Mouse (Mus musculus) CH12.LX (cell line): ENCODE results near the gene Spred2. TPM values are rescaled to one million over a fixed set of nuclear protein-coding genes. Genes with fewer than 3 reads are reported as not detected.

Experiments
- DNase-seq: peaks from one replicate; pipeline ENCODE4 v3.0.0-alpha.2; 2013; ENCODE audit errors: extremely low read depth
- H3K27ac ChIP-seq: 2 replicates; pipeline ENCODE4 v1.5.1; 2012; ENCODE audit warnings: low read depth, mild to moderate bottlenecking, control low read depth, moderate library complexity; ENCODE audit not compliant: insufficient read depth
- H3K27me3 ChIP-seq: replicated peaks from 2 replicates; pipeline ENCODE3; 2012; ENCODE audit warnings: inconsistent platforms
- H3K36me3 ChIP-seq, 2 experiments: replicated peaks in 1 of 2; 2 replicates each; pipeline versions ENCODE3 to v1.6.1; 2012; ENCODE audit warnings: inconsistent platforms in 1 of 2, low read length in 1 of 2, mild to moderate bottlenecking in 1 of 2, mixed read lengths in 1 of 2, moderate library complexity in 1 of 2; ENCODE audit not compliant: control insufficient read depth in 1 of 2, insufficient read depth in 1 of 2
- H3K4me1 ChIP-seq, 2 experiments: 2 replicates each; pipeline ENCODE4 v1.6.1; 2012; ENCODE audit warnings: inconsistent platforms in 1 of 2, moderate library complexity in 1 of 2; ENCODE audit not compliant: insufficient read depth in 2 of 2, control insufficient read depth in 1 of 2
- H3K4me2 ChIP-seq: 2 replicates; pipeline ENCODE4 v1.6.1; 2012; ENCODE audit warnings: low read depth, mild to moderate bottlenecking, control low read depth; ENCODE audit not compliant: poor library complexity, insufficient read depth, severe bottlenecking
- H3K4me3 ChIP-seq, 3 experiments: fragments of 150-350 bp in 1 of 3; sonication (generic) in 1 of 3; replicated peaks in 1 of 3; 2 replicates each; pipeline versions ENCODE3 to v1.5.1; 2011 to 2012; ENCODE audit warnings: low read depth in 2 of 3, low read length in 2 of 3, mild to moderate bottlenecking in 2 of 3, moderate library complexity in 2 of 3, control low read depth in 1 of 3, improper control_type of control experiment in 1 of 3, inconsistent platforms in 1 of 3, mixed read lengths in 1 of 3; ENCODE audit not compliant: poor library complexity in 1 of 3
- H3K79me2 ChIP-seq: replicated peaks from 2 replicates; pipeline ENCODE4 v1.6.1; 2012; ENCODE audit warnings: mild to moderate bottlenecking, moderate library complexity; ENCODE audit not compliant: control insufficient read depth, poor library complexity, insufficient read depth, severe bottlenecking; ENCODE audit errors: extremely low read depth
- H3K9ac ChIP-seq: 2 replicates; pipeline ENCODE4 v1.6.1; 2012; ENCODE audit warnings: low read depth, mild to moderate bottlenecking, control low read depth, moderate library complexity; ENCODE audit not compliant: insufficient read depth
- H3K9me3 ChIP-seq: replicated peaks from 2 replicates; pipeline ENCODE3; 2012; ENCODE audit warnings: low read length, inconsistent platforms, mixed read lengths
- BHLHE40 ChIP-seq: IDR thresholded peaks from 2 replicates; pipeline ENCODE4 v1.6.1; 2011; ENCODE audit warnings: mild to moderate bottlenecking, low read depth, low read length, improper control_type of control experiment
- CHD1 ChIP-seq: IDR thresholded peaks from 2 replicates; pipeline ENCODE4 v1.6.1; 2012; ENCODE audit warnings: low read depth, low read length, improper control_type of control experiment, inconsistent platforms
- CHD2 ChIP-seq: IDR thresholded peaks from 2 replicates; pipeline ENCODE4 v1.6.1; 2011; ENCODE audit warnings: low read length, improper control_type of control experiment
- CTCF ChIP-seq, 2 experiments: IDR thresholded peaks in 1 of 2; conservative IDR thresholded peaks in 1 of 2; 2 replicates each; pipeline ENCODE4 v1.5.1; 2011 to 2012; ENCODE audit warnings: low read depth in 2 of 2, low read length in 2 of 2, improper control_type of control experiment in 1 of 2, inconsistent platforms in 1 of 2, mild to moderate bottlenecking in 1 of 2, moderate library complexity in 1 of 2
- E2F4 ChIP-seq: IDR thresholded peaks from 2 replicates; pipeline ENCODE4 v1.6.1; 2011; ENCODE audit warnings: low read depth, low read length, improper control_type of control experiment; ENCODE audit not compliant: insufficient replicate concordance
- ELF1 ChIP-seq: IDR thresholded peaks from 2 replicates; pipeline ENCODE4 v1.6.1; 2014; ENCODE audit warnings: low read depth, mild to moderate bottlenecking, inconsistent platforms, low read length, improper control_type of control experiment
- EP300 ChIP-seq: IDR thresholded peaks from 2 replicates; pipeline ENCODE4 v1.6.1; 2011; ENCODE audit warnings: low read length, improper control_type of control experiment
- ETS1 ChIP-seq: conservative IDR thresholded peaks from 2 replicates; pipeline ENCODE4 v1.6.1; 2012; ENCODE audit warnings: low read depth, mild to moderate bottlenecking, inconsistent platforms, low read length, improper control_type of control experiment, moderate library complexity
- GABPA ChIP-seq: IDR thresholded peaks from 2 replicates; pipeline ENCODE4 v1.6.1; 2012; ENCODE audit warnings: low read depth, low read length, improper control_type of control experiment, inconsistent platforms; ENCODE audit not compliant: insufficient replicate concordance
- HCFC1 ChIP-seq: IDR thresholded peaks from 2 replicates; pipeline ENCODE4 v1.6.1; 2012; ENCODE audit warnings: low read depth, mild to moderate bottlenecking, inconsistent platforms, low read length, improper control_type of control experiment
- IRF4 ChIP-seq: IDR thresholded peaks from 2 replicates; pipeline ENCODE4 v1.6.1; 2014; ENCODE audit warnings: low read depth, mild to moderate bottlenecking, inconsistent platforms, low read length, improper control_type of control experiment
- JUN ChIP-seq: IDR thresholded peaks from 2 replicates; pipeline ENCODE4 v1.6.1; 2011; ENCODE audit warnings: low read depth, mild to moderate bottlenecking, low read length, improper control_type of control experiment, moderate library complexity; ENCODE audit not compliant: insufficient read depth
- JUND ChIP-seq: conservative IDR thresholded peaks from 2 replicates; pipeline ENCODE4 v1.6.1; 2011; ENCODE audit warnings: low read depth, low read length, improper control_type of control experiment
- KAT2A ChIP-seq: IDR thresholded peaks from 2 replicates; pipeline ENCODE4 v1.6.1; 2012; ENCODE audit warnings: low read length, improper control_type of control experiment, inconsistent platforms; ENCODE audit not compliant: insufficient replicate concordance
- MAFK ChIP-seq: IDR thresholded peaks from 2 replicates; pipeline ENCODE4 v1.6.1; 2011; ENCODE audit warnings: low read length, improper control_type of control experiment; ENCODE audit not compliant: insufficient replicate concordance
- MAX ChIP-seq: IDR thresholded peaks from 2 replicates; pipeline ENCODE4 v1.6.1; 2011; ENCODE audit warnings: low read length, improper control_type of control experiment
- MAZ ChIP-seq: IDR thresholded peaks from 2 replicates; pipeline ENCODE4 v1.6.1; 2012; ENCODE audit warnings: low read depth, mild to moderate bottlenecking, inconsistent platforms, low read length, improper control_type of control experiment, moderate library complexity
- MEF2A ChIP-seq: IDR thresholded peaks from 2 replicates; pipeline ENCODE4 v1.6.1; 2014; ENCODE audit warnings: low read depth, mild to moderate bottlenecking, inconsistent platforms, low read length, improper control_type of control experiment, borderline replicate concordance
- MXI1 ChIP-seq: IDR thresholded peaks from 2 replicates; pipeline ENCODE4 v1.6.1; 2011; ENCODE audit warnings: mild to moderate bottlenecking, low read depth, low read length, improper control_type of control experiment
- MYC ChIP-seq: IDR thresholded peaks from 2 replicates; pipeline ENCODE4 v1.6.1; 2011; ENCODE audit warnings: low read depth, mild to moderate bottlenecking, improper control_type of control experiment, low read length
- NELFE ChIP-seq: IDR thresholded peaks from 2 replicates; pipeline ENCODE4 v1.6.1; 2011; ENCODE audit warnings: low read depth, low read length, improper control_type of control experiment
- NRF1 ChIP-seq: IDR thresholded peaks from 2 replicates; pipeline ENCODE4 v1.6.1; 2014; ENCODE audit warnings: low read depth, mild to moderate bottlenecking, inconsistent platforms, low read length, improper control_type of control experiment, moderate library complexity
- PAX5 ChIP-seq: IDR thresholded peaks from 2 replicates; pipeline ENCODE4 v1.6.1; 2012; ENCODE audit warnings: low read length, inconsistent platforms, mixed read lengths
- POLR2A ChIP-seq: IDR thresholded peaks from 2 replicates; pipeline ENCODE4 v1.6.1; 2011; ENCODE audit warnings: low read depth, mild to moderate bottlenecking, improper control_type of control experiment, low read length
- POLR2AphosphoS2 ChIP-seq: IDR thresholded peaks from 2 replicates; pipeline ENCODE4 v1.6.1; 2011; ENCODE audit warnings: low read depth, low read length, improper control_type of control experiment
- RAD21 ChIP-seq: IDR thresholded peaks from 2 replicates; pipeline ENCODE4 v1.6.1; 2011; ENCODE audit warnings: low read depth, mild to moderate bottlenecking, low read length, improper control_type of control experiment, moderate library complexity
- RCOR1 ChIP-seq: conservative IDR thresholded peaks from 2 replicates; pipeline ENCODE4 v1.6.1; 2012; ENCODE audit warnings: low read depth, mild to moderate bottlenecking, inconsistent platforms, low read length, improper control_type of control experiment
- SIN3A ChIP-seq: IDR thresholded peaks from 2 replicates; pipeline ENCODE4 v1.6.1; 2012; ENCODE audit warnings: low read length, improper control_type of control experiment, inconsistent platforms
- SMC3 ChIP-seq: IDR thresholded peaks from 2 replicates; pipeline ENCODE4 v1.6.1; 2011; ENCODE audit warnings: low read depth, low read length, improper control_type of control experiment
- TBP ChIP-seq: conservative IDR thresholded peaks from 2 replicates; pipeline ENCODE4 v1.6.1; 2011; ENCODE audit warnings: low read depth, low read length, improper control_type of control experiment
- TCF12 ChIP-seq: IDR thresholded peaks from 2 replicates; pipeline ENCODE4 v1.6.1; 2014; ENCODE audit warnings: low read depth, mild to moderate bottlenecking, inconsistent platforms, low read length, improper control_type of control experiment
- UBTF ChIP-seq: IDR thresholded peaks from 2 replicates; pipeline ENCODE4 v1.6.1; 2012; ENCODE audit warnings: low read depth, mild to moderate bottlenecking, inconsistent platforms, low read length, improper control_type of control experiment, moderate library complexity
- USF1 ChIP-seq: IDR thresholded peaks from 2 replicates; pipeline ENCODE4 v1.6.1; 2014; ENCODE audit warnings: low read depth, mild to moderate bottlenecking, inconsistent platforms, low read length, improper control_type of control experiment
- USF2 ChIP-seq: conservative IDR thresholded peaks from 2 replicates; pipeline ENCODE4 v1.6.1; 2011; ENCODE audit warnings: low read depth, low read length, improper control_type of control experiment
- ZC3H11A ChIP-seq: IDR thresholded peaks from 2 replicates; pipeline ENCODE4 v1.6.1; 2012; ENCODE audit warnings: low read depth, mild to moderate bottlenecking, inconsistent platforms, low read length, improper control_type of control experiment
- ZKSCAN1 ChIP-seq: IDR thresholded peaks from 2 replicates; pipeline ENCODE4 v1.6.1; 2012; ENCODE audit warnings: low read depth, inconsistent platforms, low read length, improper control_type of control experiment, borderline replicate concordance
- ZMIZ1 ChIP-seq: IDR thresholded peaks from 2 replicates; pipeline ENCODE4 v1.6.1; 2012; ENCODE audit warnings: low read depth, mild to moderate bottlenecking, inconsistent platforms, low read length, improper control_type of control experiment
- ZNF384 ChIP-seq: IDR thresholded peaks from 2 replicates; pipeline ENCODE4 v1.6.1; 2012; ENCODE audit warnings: low read depth, low read length, improper control_type of control experiment, inconsistent platforms
- dilution Hi-C: fragments of 300-500 bp; cut with MboI; formaldehyde crosslinking; loops from 2 replicates; pipeline ENCODE4 v1.14.3; 2020; ENCODE audit warnings: low sequenced_read_pairs; ENCODE audit not compliant: extremely low pct_unique_long_range_greater_than_20kb, extremely low pct_ligation_motif_present
- in situ Hi-C: fragments of 300-500 bp; cut with MboI; formaldehyde crosslinking; loops from 3 replicates; pipeline ENCODE4 v1.14.3; 2019; ENCODE audit warnings: low sequenced_read_pairs, low pct_ligation_motif_present, low pct_unique_long_range_greater_than_20kb, mixed read lengths
- polyA plus RNA-seq: library from polyadenylated mRNA; unstranded; fragments of >175 nt; gene quantifications from 2 replicates; pipeline ENCODE4 v1.2.1, GENCODE M21; 2012; ENCODE audit warnings: low read depth; ENCODE audit not compliant: insufficient read length
- total RNA-seq, 2 experiments: library from RNA; depleted of rRNA; stranded (reverse); fragments of 300-350 nt in 1 of 2; fragments of >200 nt in 1 of 2; gene quantifications; 2 replicates each; pipeline ENCODE4 v1.2.3; 2012 to 2014

The Spred2 gene
- total and polyA plus RNA-seq, 3 experiments = 1.4 to 15.8 (median 4.2) TPM

GRCm38 (mm10) chr11:20035343-20035928 lies 111.3 kb downstream of the Spred2 start:
- Histone ChIP-seq H3K27me3 (no peaks in the 10 kb centered on the region), H3K79me2 (no peaks in the 10 kb centered on the region), H3K27ac (peak overlapping the region; percentile 88), H3K4me3 (peak overlapping the region; percentile 16 to 40 (median 35)), H3K4me1 (peaks cover 29 to 57% of the 10 kb centered on the region in 2 experiments), H3K9ac (peak overlapping the region; percentile 20), H3K4me2 (peak overlapping the region; percentile 33), H3K36me3 (no peaks in the 10 kb centered on the region), H3K9me3 (peaks cover 4% of the 10 kb centered on the region)
- DNase-seq = peak; percentile 85
- no peak for TF ChIP-seq RCOR1
- TF ChIP-seq ELF1 = peak; percentile 28; the same call in 1 of the 2 replicates
- TF ChIP-seq CHD2 = peak; percentile 78
- peak; percentile 53 for TF ChIP-seq EP300
- no peak for TF ChIP-seq RAD21
- TF ChIP-seq ZNF384 = no peak
- TF ChIP-seq USF2 = peak; percentile 94
- TF ChIP-seq NELFE = peak; percentile 51; the same call in 1 of the 2 replicates
- TF ChIP-seq TBP = no peak
- TF ChIP-seq MEF2A = peak; percentile 11; the same call in 1 of the 2 replicates
- peak; percentile 95 for TF ChIP-seq USF1
- no peak for TF ChIP-seq SIN3A
- TF ChIP-seq PAX5 = no peak
- 0 out of 2 replicates have a peak, but pooled peaks have one; percentile 13 for TF ChIP-seq MYC
- no peak for TF ChIP-seq SMC3
- TF ChIP-seq MAZ = peak; percentile 60; the same call in 1 of the 2 replicates
- TF ChIP-seq CHD1 = no peak
- TF ChIP-seq E2F4 = no peak
- no peak for TF ChIP-seq GABPA
- TF ChIP-seq CTCF (conservative IDR thresholded peaks at IDR 0.05 in 1 of 2, IDR thresholded peaks at IDR 0.05 in 1 of 2; ENCODE audit: low read depth in 2 of 2, low read length in 2 of 2) = no peak
- TF ChIP-seq ETS1 = peak; percentile 63; the same call in 1 of the 2 replicates
- TF ChIP-seq POLR2AphosphoS2 = no peak
- TF ChIP-seq MAFK = no peak
- TF ChIP-seq JUN = peak; percentile 75
- TF ChIP-seq BHLHE40 = peak; percentile 95
- TF ChIP-seq POLR2A = no peak
- TF ChIP-seq TCF12 = peak; percentile 33; the same call in 1 of the 2 replicates
- peak; percentile 54; the same call in 1 of the 2 replicates for TF ChIP-seq MXI1
- TF ChIP-seq IRF4 = peak; percentile 59
- peak; percentile 92 for TF ChIP-seq JUND
- no peak for TF ChIP-seq ZKSCAN1
- TF ChIP-seq MAX = peak; percentile 92
- TF ChIP-seq KAT2A = 0 out of 2 replicates have a peak, but pooled peaks have one; percentile 22
- 0 out of 2 replicates have a peak, but pooled peaks have one; percentile 5 for TF ChIP-seq NRF1
- no peak for TF ChIP-seq HCFC1
- TF ChIP-seq ZMIZ1 = no peak
- no peak for TF ChIP-seq ZC3H11A
- 0 out of 2 replicates have a peak, but pooled peaks have one; percentile 26 for TF ChIP-seq UBTF
- dilution Hi-C loops (no loop called here), in situ Hi-C loops (no loop called here)
